Mouse (Mus musculus): ENCODE data around the gene Otog.

- TF ChIP-seq CTCF (IDR thresholded peaks at IDR 0.05; ENCODE audit: borderline replicate concordance, insufficient read depth, low read length) = no peak
- TF ChIP-seq POLR2A (IDR thresholded peaks at IDR 0.05; ENCODE audit: low read depth, low read length) = no peak
Observed at GRCm38 (mm10) chr7:46341471-46341870, 100.7 kb downstream of the Otog start.

Measured in embryonic fibroblast, embryonic 13.5 days (primary cell).